Mouse (Mus musculus) layer of hippocampus, adult 9-10 months (tissue): ENCODE results near the gene Vmo1.
"Not testable (repeated sequence)": the region's sequence is repeated elsewhere in the genome, so short reads cannot be mapped to it uniquely, and the experiment has no call there.

ENCODE experiments used
- DNase-seq: peaks from one replicate; pipeline ENCODE4 v3.0.0; 2022; ENCODE audit warnings: low spot score

Gene Vmo1

DNA sequence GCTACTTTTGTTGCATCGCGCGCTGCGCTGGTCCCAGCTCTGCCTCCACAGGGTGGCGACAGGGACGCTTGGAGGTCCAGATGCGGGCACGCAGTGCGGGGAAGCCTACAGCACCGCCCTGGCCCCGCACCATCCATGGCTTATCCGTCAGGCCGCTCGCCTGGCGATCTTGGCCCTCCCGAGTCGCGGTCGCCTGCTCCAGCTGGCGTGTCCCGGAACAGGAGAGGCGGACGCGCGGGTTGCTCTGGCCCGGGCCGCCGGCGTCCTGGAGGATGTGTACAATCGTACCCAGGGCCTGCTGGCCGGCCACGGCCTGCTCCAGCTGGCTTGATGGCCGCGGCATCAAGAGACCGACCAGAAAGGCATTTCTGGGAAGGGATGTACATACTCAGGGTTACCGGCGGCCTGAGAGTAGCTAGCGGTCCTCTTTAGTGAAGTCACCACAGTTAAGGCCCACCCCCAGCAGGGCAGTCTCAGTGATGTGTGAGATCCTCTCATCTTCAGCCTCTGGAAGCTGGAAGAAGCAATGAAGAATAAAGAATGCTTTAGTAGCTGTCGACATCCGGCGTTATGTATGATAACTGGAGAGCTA lies 5.9 kb upstream of the Vmo1 start:
- no peak for DNase-seq

DNA sequence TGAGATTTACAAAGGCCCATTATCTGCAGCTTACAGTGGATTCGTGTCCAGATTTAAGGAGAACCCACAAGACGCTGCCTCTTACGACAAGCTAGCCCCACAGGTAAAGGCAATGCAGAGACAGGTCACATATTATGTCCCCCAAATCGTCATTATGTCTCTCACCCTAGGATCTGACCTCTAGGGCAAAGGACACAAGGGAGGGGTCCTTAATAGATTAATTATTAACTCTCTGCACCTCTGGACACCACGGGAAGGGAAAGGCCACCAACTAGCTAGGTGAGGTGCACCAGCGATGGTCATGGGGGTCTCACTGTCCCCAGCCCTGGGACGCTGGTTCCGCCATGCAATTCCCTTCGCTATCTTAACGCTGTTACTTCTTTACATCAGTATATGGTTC lies 4.5 kb upstream of the Vmo1 start, which contains the start of gene Gltpd2:
Gene Gltpd2, plus strand, starts transcription at position 274 of the 400 bp plus-strand sequence.
- DNase-seq: no peak

DNA sequence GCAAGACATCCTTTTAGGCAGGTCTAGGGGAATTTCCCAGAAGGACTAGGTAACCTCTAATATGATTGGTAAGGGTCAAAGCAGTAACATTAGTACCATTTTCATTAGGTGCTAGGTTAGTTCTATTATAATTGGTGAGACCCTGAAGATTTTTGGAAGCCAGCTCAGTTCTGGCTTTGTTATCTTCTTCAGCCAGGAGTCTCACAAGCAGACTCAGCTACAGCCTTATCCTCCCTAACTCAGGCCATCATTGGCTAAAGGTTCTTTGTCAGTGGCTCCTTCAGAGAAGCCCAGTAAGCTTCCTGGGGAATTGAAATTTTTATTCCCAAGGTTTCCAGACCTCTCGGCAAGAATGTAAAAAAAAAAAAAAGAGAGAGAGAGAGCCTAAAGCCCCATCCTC lies 4.0 kb upstream of the Vmo1 start:
- DNase-seq: no peak

DNA sequence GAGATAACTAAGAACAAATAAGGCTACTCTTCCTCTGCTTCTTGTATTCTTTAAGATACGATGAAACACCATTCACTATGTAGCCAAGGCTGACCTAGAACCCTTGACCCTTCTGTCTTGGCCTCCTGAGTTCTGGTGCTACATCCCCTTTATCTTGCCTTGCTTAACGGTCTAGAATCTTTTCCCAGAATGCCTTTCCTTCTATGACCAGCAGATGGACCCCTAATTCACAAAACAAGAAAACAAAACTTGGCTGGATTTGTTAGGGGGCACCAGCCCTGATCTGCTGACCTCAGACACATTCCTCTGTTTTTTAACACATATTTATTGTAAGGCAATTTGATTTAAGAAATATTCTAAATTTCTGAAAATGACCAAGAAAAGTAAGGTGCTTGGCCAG lies 1.9 kb upstream of the Vmo1 start:
- DNase-seq: no peak

DNA sequence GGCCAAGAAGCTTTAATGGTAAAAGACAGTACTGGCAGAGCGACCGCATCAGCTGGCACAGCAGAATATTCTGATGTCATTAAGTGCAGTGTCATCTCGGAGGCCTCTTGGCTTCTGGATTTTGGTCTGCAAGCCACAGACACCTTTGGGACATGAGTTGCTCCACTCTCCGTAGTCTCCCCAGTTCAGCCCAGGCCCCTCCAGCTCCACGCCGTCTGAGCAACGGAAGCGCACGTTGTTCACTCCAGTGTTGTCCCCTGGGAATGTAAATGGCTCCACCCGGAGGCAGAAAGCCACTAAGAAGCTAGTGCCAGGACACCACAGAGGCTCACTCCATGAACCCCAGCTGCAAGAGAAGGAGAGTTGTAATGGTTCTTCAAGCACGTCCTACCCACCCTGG lies 896 bp downstream of the Vmo1 start:
- no peak for DNase-seq

DNA sequence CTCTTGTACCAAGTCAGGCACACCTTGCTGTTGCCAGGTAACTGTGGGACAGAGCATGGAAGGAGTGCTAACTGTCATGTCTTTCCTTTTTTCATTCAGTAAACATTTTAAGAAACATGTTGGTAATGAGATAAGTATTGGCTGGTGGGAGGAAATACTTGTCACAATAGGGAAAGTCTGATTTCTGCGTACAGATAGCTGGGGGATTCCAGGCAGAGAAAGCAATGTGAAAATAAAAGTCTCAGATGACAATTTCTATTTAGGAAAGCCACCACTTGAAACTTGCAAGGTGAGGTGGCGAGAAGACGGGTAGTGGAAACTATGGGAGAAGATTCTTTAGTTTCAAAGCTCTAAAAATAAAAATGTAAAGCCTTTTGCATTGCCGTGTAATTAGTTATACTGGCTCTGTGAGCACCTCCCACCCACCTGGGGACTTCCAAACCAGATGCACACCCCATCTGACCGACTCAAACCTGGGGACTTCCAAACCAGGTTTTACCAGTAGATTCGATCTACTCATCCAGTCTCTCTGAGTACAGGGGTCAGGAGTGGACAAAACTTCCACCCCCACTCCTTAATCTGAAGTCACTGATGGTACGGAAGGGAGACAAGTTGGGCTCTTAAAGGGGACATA lies 1.6 kb downstream of the Vmo1 start:
- DNase-seq: no peak

DNA sequence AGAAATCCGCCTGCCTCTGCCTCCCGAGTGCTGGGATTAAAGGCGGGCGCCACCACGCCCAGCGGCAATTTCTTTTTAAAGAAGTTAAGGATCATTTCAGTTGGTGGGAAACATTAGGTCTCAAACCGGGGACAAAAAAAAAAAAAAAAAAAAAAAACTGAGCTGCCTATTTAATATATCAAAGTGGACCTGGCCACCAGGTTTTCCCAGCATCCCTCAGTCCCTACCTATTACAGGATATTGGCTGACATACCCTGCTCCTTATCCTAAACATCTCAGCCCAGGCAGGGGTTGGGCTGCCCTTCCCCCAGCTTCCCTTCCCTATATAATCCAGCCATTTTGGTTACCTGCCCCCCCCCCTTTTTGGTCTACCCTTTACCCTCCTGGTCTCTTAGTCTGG lies 2.6 kb downstream of the Vmo1 start:
- no peak for DNase-seq

DNA sequence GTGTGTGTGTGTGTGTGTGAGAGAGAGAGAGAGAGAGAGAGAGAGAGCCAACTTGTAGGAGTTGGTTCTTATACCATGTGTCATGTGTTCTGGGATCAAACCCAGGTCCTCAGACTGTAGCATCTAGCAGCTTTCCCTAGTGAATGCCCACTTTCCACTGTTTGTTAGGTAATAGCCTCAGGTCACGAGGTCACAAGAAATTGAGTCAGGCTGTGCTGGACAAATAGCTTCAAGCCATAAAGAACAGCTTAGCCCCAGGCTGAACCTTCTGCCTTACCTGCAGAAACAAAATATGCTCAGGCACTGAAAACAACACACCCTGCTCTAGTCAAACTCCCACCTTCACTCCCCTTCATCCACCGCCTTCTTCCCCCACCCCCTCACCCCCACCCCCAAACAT lies 3.2 kb downstream of the Vmo1 start:
- DNase-seq: no peak

DNA sequence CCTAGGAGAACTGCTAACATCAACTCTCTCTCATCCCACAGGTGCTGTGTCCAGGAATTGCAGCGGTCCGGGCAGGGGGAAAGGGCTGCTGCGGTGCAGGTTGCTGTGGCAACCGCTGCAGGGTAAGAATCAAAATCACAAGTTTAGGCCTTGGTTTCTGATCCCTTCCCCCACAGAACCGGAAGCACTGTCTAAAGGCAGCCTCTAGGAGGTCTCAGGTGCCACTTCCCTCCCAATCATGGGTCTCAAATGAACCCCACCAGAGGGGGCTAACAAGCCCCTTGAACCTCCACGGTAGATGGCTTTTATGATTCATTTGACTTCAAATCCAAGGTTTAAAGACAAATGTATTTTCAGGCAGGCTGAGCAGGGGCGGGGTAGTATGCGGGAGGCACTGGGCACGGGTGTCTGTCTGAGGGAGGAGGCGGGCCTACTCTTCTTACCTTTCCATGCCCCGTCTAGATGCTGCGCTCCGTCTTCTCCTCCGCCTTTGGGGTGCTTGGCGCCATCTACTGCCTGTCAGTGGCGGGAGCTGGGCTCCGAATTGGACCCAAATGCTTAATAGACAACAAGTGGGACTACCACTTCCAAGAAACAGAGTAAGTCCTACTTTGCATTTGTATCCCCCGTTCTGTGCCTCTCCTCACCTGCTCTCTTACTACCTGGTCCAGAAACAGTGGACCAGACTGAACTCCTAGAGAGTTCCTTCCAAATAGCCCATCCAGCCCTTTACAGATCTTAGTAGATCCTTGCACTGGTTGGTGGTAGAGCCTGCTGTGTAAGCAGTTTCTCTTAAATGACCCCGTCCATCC lies 4.5 kb downstream of the Vmo1 start:
- DNase-seq: no peak

DNA sequence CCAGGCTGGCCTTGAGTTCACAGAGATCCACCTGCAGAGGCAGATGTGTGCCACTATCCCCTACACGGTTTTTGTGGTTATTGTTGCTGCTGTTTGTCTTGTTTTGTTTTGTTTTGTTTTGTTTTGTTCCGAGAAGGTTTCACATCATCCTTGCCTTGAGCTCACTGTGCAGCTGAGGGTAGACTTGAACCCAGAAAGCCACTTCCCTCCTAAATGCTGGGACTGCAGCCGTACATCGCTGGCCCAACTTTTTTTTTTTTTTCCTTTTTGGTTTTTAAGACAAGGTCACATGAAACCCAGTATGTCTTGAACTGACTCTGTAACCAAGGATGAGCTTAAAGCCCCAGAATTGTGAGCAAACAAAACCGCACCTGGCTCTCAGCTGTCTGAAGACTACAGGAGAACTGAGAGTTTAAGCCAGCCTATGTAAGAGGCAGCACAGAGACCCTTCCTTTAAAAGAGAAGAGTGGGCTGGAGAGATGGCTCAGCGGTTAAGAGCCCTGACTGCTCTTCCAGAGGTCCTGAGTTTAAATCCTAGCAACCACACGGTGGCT lies 7.4 kb downstream of the Vmo1 start:
- DNase-seq: no peak

DNA sequence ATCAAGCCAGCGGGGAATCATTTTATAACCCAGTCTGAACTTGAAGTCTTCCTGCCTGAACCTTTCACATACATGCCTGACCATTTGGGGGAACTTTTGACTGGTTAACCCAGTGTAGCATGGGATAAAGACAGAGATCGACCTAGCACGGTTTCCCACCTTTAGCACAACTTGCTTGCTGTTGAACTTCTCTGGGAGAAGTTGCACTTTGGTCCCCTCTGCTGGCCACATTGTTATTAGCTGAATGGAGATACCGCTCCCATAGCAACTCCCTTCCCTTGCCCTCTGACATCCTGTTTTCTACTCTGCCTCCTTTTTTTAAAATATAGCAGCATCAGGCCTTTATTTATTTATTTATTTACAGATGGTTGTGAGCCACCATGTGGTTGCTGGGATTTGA lies 8.0 kb downstream of the Vmo1 start:
- DNase-seq: peak; percentile 50

DNA sequence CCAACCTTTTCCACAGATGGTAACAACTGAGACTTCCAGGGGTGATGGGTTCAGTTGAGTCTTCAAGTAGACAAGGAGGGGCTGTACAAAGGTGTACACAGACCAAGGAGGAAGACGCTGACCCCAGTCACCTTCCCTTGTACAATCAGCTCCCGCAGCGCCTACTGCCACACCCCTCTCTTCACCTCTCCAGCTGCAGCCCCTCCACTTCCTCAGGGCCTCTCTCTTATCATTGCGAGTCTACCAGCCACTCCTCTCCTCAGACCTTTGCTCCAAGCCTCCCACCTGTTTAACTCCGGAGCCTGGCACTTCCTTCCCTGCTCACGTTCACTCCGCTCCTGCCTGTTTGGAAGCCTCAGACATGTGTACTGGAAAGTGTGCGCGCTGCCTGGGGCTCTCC lies 9.4 kb downstream of the Vmo1 start, which contains the start of gene Tm4sf5:
Gene Tm4sf5, plus strand, starts transcription at position 275 of the 400 bp plus-strand sequence.
- no peak for DNase-seq

DNA sequence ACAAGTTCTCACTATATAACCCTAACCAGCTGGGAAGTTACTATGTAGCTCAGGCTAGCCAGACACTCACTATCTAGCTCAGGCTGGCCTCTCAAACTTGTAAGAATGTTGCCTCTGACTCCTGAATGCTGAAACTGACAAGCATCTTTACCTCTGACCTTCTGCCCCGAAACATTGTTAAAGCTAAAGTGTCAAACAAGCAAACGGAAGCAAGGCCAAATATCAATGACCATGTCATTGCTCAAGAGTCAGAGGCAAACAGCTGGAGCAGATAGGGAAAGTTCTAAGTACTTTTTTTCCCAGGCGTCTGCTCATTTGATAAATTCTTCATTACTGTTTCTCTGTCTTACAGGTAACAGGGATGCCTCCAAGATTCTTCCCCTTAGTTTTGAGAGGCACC lies 12.4 kb downstream of the Vmo1 start:
- DNase-seq: no peak

DNA sequence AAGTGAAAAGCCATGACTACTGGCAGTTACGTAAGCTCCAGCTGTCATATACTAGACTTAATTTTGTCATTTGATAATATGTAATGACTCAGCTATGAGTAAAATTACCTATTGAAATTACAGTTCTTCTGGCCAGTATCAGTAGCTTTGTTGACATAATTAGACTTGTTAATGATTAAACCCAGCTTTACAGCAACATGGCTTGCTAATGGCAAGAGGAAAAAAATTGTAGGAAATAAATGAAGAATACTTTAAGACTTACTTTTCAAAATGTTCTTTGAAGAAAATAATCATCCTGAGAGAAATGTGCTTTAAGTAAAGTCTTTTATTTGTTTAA lies 14.0 kb downstream of the Vmo1 start:
- DNase-seq: no peak

DNA sequence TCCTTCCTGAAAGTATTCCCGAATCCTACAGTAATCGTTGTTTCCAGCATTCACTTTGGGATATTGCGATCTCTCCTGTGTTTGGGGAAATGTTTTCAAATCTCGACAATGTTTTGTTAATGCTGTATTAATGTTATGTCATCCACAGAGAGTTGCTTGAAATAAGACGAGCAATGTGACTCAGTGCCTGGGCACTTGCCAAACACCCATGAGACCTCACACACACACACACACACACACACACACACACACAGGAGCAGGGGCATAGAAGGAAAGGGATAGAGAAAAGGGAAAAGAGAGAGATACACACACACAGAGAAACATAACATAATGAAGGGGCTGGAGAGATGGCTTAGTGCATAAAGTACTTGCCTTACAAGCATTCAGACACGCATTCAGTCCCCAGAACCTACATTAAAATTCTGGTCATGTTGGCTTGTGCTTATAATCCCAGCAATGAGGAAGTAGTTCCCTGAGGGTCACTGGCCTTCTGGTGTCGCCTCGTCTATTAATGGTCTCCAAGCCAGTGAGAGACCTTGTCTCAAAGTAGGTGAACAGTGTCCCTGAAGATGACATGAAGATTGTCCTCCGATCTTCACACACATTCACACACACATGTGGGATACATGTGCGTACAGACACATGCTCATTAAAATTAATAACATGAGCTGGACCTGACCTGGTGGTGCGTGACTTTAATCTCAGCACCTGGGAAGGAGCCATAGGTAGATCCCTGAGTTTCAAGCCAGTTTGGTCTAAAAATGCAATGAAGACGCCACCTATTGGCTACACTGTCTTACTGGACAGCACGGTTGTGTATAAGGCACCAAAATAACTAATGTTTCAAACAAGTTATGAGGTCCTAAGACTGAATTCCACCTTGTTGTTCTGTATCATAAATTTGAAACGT lies 14.6 kb downstream of the Vmo1 start:
- DNase-seq: no peak

DNA sequence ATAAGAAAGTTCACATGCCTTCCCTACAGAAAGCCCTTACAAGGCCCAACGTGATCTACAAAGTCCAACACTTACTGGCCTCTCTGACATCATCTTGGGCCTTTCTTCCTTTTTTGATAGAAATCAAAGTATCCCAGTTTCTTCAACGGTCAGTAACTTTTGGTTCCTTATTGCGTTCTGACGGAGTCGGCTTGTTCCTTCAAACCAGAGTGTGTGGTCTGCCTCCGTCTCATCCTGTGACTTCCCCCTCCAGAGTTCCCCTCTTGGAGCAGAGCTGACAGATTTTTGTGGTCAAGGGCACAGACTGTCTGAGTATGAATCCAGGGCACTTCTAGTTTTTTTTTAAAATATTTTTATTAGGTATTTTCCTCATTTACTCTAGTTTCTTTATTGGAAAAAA lies 24.7 kb downstream of the Vmo1 start:
- peak; percentile 20 for DNase-seq

DNA sequence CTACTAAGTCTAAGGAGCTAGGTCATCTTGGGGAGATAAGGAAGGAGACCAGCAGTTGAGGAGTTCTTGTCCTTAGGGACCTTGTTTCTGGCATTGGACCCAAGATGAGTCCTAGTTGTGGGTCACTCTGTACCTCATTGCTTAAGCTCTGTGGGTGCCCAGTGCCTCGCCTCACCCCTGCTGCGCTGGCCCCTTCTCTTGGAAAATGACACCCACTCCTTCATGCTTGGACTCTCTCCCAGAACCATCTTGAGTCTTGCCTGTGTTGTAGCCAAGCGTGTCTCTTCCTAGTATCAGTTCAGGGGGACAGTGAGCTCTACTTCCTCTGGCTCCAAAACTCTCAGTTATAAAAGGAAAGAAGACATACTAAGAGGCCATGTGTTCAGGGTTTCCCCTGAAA lies 25.3 kb downstream of the Vmo1 start:
- DNase-seq: no peak

DNA sequence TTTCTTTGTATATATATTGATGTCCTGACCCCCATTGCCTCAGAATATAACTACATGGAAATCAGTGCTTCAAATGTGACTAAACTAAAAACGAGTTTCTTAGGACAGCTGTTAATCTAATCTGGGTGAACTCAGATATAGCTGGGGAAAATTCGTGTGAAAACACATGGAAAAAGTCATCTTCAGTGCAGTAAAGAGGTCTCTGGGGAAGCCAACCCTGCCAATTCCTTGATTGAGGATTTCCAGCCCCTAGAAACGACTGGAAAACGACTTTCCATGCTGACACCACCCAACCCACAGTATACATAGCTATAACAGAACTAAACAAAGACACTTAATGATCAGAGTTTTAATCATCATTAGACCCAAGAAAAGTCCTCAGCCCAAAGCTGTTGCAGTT lies 26.6 kb downstream of the Vmo1 start:
- DNase-seq: no peak

DNA sequence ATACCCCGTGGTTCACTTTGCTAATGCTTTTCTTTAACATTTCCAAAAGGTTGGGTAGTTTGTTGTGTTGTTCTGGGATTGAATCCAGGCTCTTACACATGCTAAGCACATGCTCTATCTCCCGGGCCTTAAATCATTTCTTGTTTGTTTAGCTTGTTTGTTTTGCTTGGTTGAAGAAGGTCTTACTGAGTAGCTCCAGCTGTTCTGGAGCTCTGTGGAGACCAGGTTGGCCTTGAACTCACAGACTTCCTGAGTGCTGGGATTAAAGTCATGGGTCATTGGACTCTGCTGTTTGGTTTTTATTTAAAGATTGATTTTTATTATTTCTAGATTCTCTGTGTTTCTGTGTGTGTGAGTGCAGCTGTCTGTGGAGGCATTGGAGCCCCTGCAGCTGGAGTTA lies 28.9 kb downstream of the Vmo1 start:
- no peak for DNase-seq

DNA sequence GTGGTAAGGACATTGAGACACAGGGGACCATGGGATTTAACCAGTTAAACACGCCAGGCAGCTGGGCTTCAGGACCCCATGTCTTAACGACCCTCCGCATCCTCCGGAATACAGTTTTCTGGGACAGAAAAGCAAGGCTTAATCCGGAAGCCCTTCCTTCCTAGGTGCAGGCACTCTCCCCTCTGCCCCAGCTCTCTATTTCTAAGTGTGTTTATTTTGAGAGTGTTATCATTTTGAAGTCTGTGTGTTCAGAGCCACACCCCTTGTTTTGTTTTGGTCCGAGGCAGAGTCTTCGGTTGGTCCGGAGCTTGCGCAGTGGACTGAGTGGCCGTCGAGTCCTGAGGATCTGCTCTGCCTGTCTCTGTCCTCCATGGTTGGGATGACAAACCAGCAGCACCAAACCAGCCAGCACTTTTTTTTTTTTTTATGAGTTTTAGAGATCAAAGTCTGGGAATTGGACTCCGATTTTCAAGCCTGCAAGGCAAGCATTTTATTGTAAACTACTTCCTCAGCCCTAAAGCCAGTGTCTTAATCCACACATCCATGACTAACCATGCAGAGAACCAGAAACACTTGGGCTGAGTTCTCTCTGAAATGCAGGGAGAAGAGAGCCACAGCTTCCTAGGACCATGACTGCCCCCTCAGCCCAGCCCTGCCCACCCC lies 39.4 kb downstream of the Vmo1 start:
- no peak for DNase-seq

DNA sequence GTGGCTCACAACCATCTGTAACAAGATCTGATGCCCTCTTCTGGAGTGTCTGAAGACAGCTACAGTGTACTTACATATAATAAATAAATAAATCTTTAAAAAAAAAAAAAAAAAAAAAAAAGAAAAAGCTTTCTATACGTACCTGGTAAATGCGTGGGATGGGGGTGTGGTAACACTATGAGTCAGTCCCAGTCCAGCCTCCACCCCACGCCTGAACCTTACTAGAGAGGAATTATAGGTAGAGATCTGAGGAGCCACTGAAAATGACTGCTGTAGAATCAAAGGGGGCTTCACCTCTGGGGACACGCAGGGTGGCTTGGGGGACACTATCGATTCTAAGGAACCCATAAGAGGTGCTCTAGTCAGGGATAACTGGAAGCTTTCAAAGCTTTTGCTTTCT lies 41.1 kb downstream of the Vmo1 start:
- DNase-seq: not testable (repeated sequence)

DNA sequence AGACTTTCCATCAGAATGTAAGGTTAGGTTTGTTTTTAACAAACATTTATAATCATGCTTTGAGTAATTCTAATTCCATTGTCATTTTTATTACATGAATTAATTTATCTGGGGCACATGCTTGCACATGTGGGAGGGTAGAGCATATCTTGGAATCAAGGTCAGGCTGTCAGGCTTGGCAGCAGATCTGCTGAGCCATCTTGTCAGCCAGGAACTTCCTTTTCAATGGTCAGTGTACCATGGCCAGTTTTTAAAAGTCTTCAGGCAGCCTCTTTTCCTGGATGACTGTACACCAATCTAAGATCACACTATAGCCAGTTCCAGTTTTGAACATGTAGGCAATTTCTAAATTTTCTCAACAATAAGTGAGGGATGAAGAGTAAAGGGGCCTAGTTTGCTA lies 41.7 kb downstream of the Vmo1 start:
- DNase-seq: no peak
